Mouse (Mus musculus) heart, embryonic 11.5 days (tissue): Measurements from ENCODE around the gene Lcor. TPM values are rescaled to one million over a fixed set of nuclear protein-coding genes. Genes with fewer than 3 reads are reported as not detected.

Experiments
- ATAC-seq: fragments of 200-750 bp; cut with Nextera tagmentation; replicated peaks from 2 replicates; pipeline ENCODE4 v1.8.0; 2017; ENCODE audit warnings: moderate library complexity; ENCODE audit not compliant: insufficient number of reproducible peaks, low FRiP score, low TSS enrichment
- H3K27ac ChIP-seq: fragments of 300-500 bp; sonication (generic); 2 replicates; pipeline ENCODE4 v1.5.1; 2014; ENCODE audit warnings: mild to moderate bottlenecking, low read depth, low read length
- H3K27me3 ChIP-seq: fragments of 300-500 bp; sonication (generic); 2 replicates; pipeline ENCODE4 v1.6.1; 2014; ENCODE audit warnings: mild to moderate bottlenecking, low read length, mixed read lengths; ENCODE audit not compliant: control insufficient read depth, insufficient read depth
- H3K36me3 ChIP-seq: fragments of 300-500 bp; sonication (generic); 2 replicates; pipeline ENCODE4 v1.6.1; 2014; ENCODE audit warnings: mild to moderate bottlenecking, low read length, moderate library complexity, mixed read lengths; ENCODE audit not compliant: control insufficient read depth, insufficient read depth
- H3K4me1 ChIP-seq: fragments of 300-500 bp; sonication (generic); 2 replicates; pipeline ENCODE4 v1.6.1; 2014; ENCODE audit warnings: low read length; ENCODE audit not compliant: control insufficient read depth, insufficient read depth
- H3K4me2 ChIP-seq: fragments of 300-500 bp; sonication (generic); 2 replicates; pipeline ENCODE4 v1.6.1; 2014; ENCODE audit warnings: mild to moderate bottlenecking, moderate library complexity
- H3K4me3 ChIP-seq: fragments of 300-500 bp; sonication (generic); 2 replicates; pipeline ENCODE4 v1.5.1; 2014; ENCODE audit warnings: low read depth, low read length
- H3K9ac ChIP-seq: fragments of 300-500 bp; sonication (generic); 2 replicates; pipeline ENCODE4 v1.6.1; 2014; ENCODE audit warnings: mild to moderate bottlenecking, low read depth, low read length, moderate library complexity
- H3K9me3 ChIP-seq: fragments of 300-500 bp; sonication (generic); replicated peaks from 2 replicates; pipeline ENCODE4 v1.6.1; 2016; ENCODE audit warnings: low read length; ENCODE audit not compliant: control insufficient read depth
- WGBS: fragments of 180-500 bp; shearing (Covaris S2); extraction: QIAGEN DNeasy Blood & Tissue Kit; methylation state at CpG from one replicate; pipeline ENCODE4 v1.1.7; 2014; ENCODE audit not compliant: insufficient replicate concordance; 5-methylcytosine and 5-hydroxymethylcytosine counted together
- polyA plus RNA-seq: library from polyadenylated mRNA; unstranded; fragments of >200 nt; fragmentation: Nextera tagmentation; extraction: Ambion mirVana; gene quantifications from 2 replicates; pipeline ENCODE4 v1.2.1, GENCODE M21; 2014

The Lcor gene
- polyA plus RNA-seq, 1 experiment from 2014 or later, result 16.3 TPM

DNA sequence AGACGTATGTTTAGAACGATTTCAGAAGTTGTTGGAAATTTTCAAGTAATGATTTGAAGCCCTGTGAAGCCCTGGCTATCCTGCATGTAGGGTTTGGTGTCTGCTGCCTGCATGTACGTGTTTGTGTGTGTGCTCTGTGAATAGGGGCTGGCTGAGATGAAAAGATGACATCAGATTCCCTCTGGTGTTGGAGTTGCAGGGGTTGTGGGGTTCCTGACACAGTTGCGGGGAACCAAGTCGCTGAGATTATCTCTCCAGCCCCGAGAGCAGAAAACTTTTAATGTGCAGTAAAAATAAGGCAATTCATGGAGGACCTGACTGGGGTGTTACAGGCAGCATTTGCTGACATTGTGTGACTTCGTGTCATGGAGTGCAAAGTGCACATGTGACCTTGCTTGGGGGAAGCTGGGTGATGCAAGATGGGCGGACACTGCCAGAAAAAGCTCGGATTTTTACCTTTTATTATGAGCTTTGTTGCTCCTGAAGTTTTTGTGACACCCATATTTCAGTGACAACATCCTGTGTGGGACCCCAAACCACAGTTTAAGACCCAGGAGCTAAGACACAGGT lies 20.2 kb upstream of the Lcor start:
- H3K4me2 ChIP-seq, result no peak overlapping the region
- H3K4me1 ChIP-seq, result no peaks in the 10 kb centered on the region
- no peak overlapping the region for H3K27ac ChIP-seq
- no peaks in the 10 kb centered on the region for H3K9me3 ChIP-seq
- no peak for ATAC-seq
- WGBS, result 82% methylated on average over 9 of the region's 9 CpGs
- no peaks in the 10 kb centered on the region for H3K27me3 ChIP-seq
- H3K9ac ChIP-seq, result no peak overlapping the region
- no peaks in the 10 kb centered on the region for H3K36me3 ChIP-seq
- no peak overlapping the region for H3K4me3 ChIP-seq

DNA sequence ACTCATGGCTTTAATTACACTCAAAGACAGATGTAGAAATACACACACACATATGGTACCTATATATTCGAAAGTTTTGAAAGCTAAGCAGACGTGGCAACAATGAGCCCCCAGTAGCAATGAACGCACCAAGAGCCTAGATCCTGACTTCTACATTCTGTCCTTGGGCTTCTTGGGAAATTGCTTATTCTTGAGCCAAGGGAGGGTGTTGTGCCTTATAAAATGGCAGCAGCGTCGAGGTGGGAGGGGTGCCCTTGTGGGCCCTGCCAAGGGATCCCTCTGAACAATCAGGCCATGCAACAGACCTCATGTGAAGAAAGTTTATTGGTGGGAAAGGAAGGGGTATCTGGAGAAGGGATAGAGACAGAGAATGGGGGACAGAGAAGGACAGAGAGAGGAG lies 18.6 kb upstream of the Lcor start:
- no peaks in the 10 kb centered on the region for H3K36me3 ChIP-seq
- no peak overlapping the region for H3K4me2 ChIP-seq
- H3K4me3 ChIP-seq, result no peak overlapping the region
- no peaks in the 10 kb centered on the region for H3K27me3 ChIP-seq
- no peaks in the 10 kb centered on the region for H3K4me1 ChIP-seq
- 82% methylated on average over 5 of the region's 5 CpGs for WGBS
- H3K27ac ChIP-seq, result no peak overlapping the region
- no peak for ATAC-seq
- H3K9ac ChIP-seq, result no peak overlapping the region
- H3K9me3 ChIP-seq, result no peaks in the 10 kb centered on the region

DNA sequence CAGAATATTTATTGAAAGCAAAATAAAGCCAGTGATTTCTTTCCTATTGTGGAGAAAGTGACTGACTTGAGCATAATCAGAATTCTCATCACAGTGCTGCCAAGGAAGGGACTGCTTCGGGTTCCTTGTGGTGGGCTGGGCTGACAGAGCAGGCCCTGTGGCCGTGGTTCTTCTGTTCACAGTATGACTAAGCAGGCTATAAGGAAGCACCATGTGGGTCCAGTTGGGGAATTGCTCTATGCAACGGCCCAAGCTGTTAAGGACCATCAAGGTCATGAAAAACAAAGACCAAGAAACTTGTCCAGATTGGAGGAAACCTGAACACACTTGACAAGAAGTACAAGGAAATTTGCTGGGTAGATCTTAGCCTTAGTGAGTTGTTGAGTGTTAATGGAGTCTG lies 16.0 kb upstream of the Lcor start:
- Histone ChIP-seq H3K9ac (no peak overlapping the region), H3K4me1 (no peaks in the 10 kb centered on the region), H3K27me3 (no peaks in the 10 kb centered on the region), H3K27ac (no peak overlapping the region), H3K36me3 (no peaks in the 10 kb centered on the region), H3K4me2 (no peak overlapping the region), H3K4me3 (no peak overlapping the region), H3K9me3 (no peaks in the 10 kb centered on the region)
- 88% methylated on average over 3 of the region's 3 CpGs for WGBS
- ATAC-seq, result no peak

DNA sequence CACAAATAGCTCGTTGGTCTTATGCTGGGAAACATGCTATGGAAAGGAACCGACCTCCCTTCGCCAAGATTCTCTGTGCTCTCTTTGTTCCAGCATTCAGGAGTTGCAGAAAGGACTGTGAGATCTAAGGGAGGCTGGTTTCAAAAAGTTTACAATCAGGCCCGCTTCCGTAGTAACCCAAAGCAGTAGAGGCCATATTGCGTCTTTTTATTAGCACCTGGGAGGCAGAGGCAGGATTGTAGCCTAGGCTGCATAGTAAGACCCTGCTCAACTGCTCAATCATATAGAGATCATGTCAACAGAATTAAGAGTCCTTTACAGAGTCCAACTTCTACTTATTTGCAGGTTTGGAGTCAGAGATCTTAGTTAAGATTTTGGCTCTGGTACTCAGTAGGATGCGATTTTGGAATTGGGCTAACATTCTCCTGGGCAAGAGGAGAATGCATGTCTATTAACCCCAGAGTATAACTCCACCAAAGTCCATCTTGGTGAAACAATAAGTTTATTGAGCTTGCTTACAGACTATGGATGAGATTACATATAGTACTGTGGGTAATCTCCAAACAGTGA lies 8.8 kb upstream of the Lcor start:
- no peak overlapping the region for H3K4me2 ChIP-seq
- H3K9me3 ChIP-seq, result no peaks in the 10 kb centered on the region
- no peak overlapping the region for H3K9ac ChIP-seq
- H3K27ac ChIP-seq, result no peak overlapping the region
- 90% methylated on average over 7 of the region's 7 CpGs for WGBS
- H3K27me3 ChIP-seq, result no peaks in the 10 kb centered on the region
- no peaks in the 10 kb centered on the region for H3K4me1 ChIP-seq
- no peak overlapping the region for H3K4me3 ChIP-seq
- no peaks in the 10 kb centered on the region for H3K36me3 ChIP-seq
- ATAC-seq, result no peak

DNA sequence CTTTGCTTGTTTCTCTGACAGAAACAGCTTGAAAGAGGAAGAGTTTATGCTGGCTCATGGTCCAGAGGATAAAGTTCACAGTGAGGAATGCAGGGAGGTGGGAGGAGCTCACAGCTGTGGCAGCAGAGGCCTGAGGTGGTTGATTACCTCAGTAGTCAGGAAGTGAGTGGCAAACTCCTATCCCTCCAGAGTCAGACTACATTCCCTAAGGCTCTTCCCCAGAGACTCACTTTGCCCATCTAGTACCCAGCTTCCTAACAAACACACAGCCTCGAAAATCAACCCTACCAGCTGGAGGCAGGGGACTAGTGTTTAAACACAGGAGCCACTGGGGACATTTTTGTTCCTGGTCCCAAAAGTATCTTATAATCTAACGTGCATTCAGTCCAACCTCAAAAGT lies 7.5 kb upstream of the Lcor start:
- ATAC-seq, result no peak
- Histone ChIP-seq H3K4me3 (no peak overlapping the region), H3K27me3 (no peaks in the 10 kb centered on the region), H3K4me1 (no peaks in the 10 kb centered on the region), H3K27ac (no peak overlapping the region), H3K36me3 (no peaks in the 10 kb centered on the region), H3K9me3 (no peaks in the 10 kb centered on the region), H3K9ac (no peak overlapping the region), H3K4me2 (no peak overlapping the region)
- 70% methylated on average over 2 of the region's 2 CpGs for WGBS

DNA sequence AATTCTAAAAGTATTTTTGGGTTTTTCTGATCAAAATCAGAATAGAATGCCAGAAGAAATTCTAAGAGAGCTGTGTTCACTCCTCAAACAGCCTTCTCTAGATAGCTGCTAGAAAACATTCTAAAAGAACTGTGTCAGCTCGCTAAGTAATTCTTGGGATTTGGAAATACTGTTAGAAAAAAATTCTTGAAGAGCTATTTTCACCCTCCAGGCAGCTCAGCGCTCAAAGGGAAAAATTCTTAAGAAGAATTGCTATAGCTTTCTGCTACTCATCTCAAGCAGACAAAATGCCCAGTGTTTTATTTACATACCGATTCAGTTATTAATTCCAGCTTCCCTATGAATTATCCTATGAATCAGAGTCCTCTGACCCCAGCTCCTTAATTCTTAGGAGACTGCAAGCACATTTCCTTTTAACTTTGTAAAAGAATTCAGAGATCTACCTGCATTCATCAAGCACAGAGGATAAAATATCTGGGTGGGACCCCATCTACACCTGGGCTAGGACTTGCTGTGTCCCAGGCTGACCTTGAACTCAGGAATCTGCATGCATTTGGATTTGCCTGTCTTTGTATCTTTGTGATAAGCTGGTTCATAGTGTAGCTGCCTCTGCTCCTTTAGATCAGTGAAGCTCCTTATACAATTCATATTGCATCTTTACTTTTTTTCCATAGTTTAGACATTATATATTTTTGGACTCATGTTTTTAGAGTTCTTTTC lies 5.7 kb upstream of the Lcor start:
- H3K9ac ChIP-seq, result no peak overlapping the region
- H3K27ac ChIP-seq, result no peak overlapping the region
- no peaks in the 10 kb centered on the region for H3K4me1 ChIP-seq
- 88% methylated on average over 3 of the region's 3 CpGs for whole genome bisulfite sequencing
- H3K4me3 ChIP-seq, result no peak overlapping the region
- ATAC-seq, result no peak
- H3K9me3 ChIP-seq, result no peaks in the 10 kb centered on the region
- no peaks in the 10 kb centered on the region for H3K27me3 ChIP-seq
- no peak overlapping the region for H3K4me2 ChIP-seq
- H3K36me3 ChIP-seq, result no peaks in the 10 kb centered on the region

DNA sequence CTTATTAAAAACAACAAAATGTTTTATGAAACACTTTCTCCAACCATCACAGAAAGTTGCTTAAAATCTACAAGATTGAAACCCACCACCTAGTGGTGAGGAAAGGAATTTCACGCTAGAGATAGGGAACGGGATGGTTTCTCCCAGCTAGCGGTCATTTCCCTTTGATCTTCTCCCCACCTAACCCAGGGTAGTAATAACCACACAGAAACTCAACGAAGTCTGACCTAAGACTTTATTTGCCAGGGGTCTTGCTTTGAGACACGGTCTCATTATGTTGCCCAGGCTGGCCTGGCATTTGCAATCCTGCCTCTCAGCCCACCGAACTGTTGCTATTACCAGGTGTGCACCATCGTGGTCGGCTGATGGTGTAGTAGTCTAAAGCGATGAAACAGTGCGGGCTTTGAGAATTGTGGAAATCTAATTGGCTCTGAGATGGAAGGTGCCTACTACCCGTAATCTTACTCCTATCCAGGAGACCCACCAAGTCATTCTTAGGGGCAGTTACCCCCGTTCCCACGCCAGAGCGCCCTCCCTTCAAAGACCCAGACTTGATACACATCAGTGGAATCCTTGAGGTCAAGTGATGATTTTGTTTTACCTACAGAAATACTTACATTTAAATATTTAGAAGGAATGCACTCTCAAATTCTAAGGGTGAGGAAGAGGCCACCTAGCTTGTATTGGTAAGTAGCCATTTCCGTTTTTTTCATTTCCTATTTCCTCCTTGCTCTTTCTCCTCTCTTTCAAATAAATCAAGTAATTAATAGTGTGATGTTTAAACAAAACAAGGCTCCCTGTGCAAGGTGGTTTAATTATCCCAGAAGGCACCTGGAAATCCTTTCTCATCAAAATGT lies 1.2 kb upstream of the Lcor start:
- Histone ChIP-seq H3K4me3 (peak overlapping the region; percentile 88), H3K27ac (peak overlapping the region; percentile 98), H3K4me1 (peaks cover 6% of the 10 kb centered on the region; the same call in 1 of the 2 replicates), H3K27me3 (no peaks in the 10 kb centered on the region), H3K4me2 (peak overlapping the region; percentile 70), H3K9me3 (no peaks in the 10 kb centered on the region), H3K36me3 (no peaks in the 10 kb centered on the region), H3K9ac (peak overlapping the region; percentile 22; the same call in 1 of the 2 replicates)
- no peak for ATAC-seq
- WGBS, result 15% methylated on average over 15 of the region's 15 CpGs

DNA sequence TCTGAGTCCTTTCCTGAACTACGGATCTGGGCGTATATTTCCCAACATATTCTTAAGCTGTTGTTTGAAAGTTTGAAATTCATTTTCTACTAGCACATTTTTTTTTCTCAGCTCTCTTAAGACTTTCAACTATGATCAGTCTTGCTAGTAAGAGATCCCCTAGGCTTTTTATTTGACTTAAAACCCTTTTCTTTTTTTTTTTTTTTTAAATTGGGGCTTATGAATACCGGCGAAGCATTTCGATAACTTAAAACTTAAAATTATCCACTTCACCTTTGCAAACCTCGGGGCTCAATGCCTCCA lies 599 bp upstream of the Lcor start:
- 9% methylated on average over 6 of the region's 6 CpGs for WGBS
- Histone ChIP-seq H3K36me3 (no peaks in the 10 kb centered on the region), H3K9ac (peak overlapping the region; percentile 94), H3K4me1 (peaks cover 6% of the 10 kb centered on the region; the same call in 1 of the 2 replicates), H3K4me3 (peak overlapping the region; percentile 88), H3K4me2 (peak overlapping the region; percentile 70), H3K27me3 (no peaks in the 10 kb centered on the region), H3K27ac (peak overlapping the region; percentile 98), H3K9me3 (no peaks in the 10 kb centered on the region)
- ATAC-seq, result no peak
